Mouse (Mus musculus) lung, adult 2 months (tissue): Measurements from ENCODE around the gene Mob3b. TPM values are rescaled to one million over a fixed set of nuclear protein-coding genes. Genes with fewer than 3 reads are reported as not detected.

Source experiments
- DNase-seq: peaks from one replicate; pipeline ENCODE4 v3.0.0; 2022
- H3K4me1 ChIP-seq: fragments of 200-500 bp; 2 replicates; pipeline ENCODE4 v1.6.1; 2011; ENCODE audit warnings: low read length; ENCODE audit not compliant: control insufficient read depth, insufficient read depth
- H3K4me3 ChIP-seq: fragments of 200-500 bp; replicated peaks from 2 replicates; pipeline ENCODE3; 2011; ENCODE audit warnings: low read depth, mild to moderate bottlenecking, control low read depth, low read length; ENCODE audit errors: extremely low read depth
- CTCF ChIP-seq: fragments of 200-500 bp; IDR thresholded peaks from 2 replicates; pipeline ENCODE4 v1.5.1; 2011; ENCODE audit warnings: mild to moderate bottlenecking, low read length, control low read depth; ENCODE audit not compliant: insufficient read depth
- POLR2A ChIP-seq: fragments of 200-500 bp; IDR thresholded peaks from 2 replicates; pipeline ENCODE4 v1.6.1; 2011; ENCODE audit warnings: low read depth, mild to moderate bottlenecking, control low read depth, low read length, borderline replicate concordance; ENCODE audit errors: extremely low read depth
- WGBS: fragments of 180-500 bp; shearing (Covaris S2); methylation state at CpG from one replicate; pipeline ENCODE4 v1.1.7; 2018; 5-methylcytosine and 5-hydroxymethylcytosine counted together
- polyA plus RNA-seq: library from polyadenylated mRNA; depleted of rRNA; stranded (reverse); fragments of >200 nt; gene quantifications from 2 replicates; pipeline ENCODE4 v1.2.3, GENCODE M21; 2012

The Mob3b gene
- polyA plus RNA-seq, 1 experiment, result 10.4 TPM

- WGBS, result 87% methylated on average over 8 of the region's 8 CpGs
- Histone ChIP-seq H3K4me3 (no peak overlapping the region), H3K4me1 (no peaks in the 10 kb centered on the region; the same call in 1 of the 2 replicates)
- TF ChIP-seq CTCF (no peak), POLR2A (no peak)
- no peak for DNase-seq
Measured at GRCm38 (mm10) chr4:35120575-35120974, 36.7 kb downstream of the Mob3b start.

- Histone ChIP-seq H3K4me3 (no peak overlapping the region), H3K4me1 (no peaks in the 10 kb centered on the region; the same call in 1 of the 2 replicates)
- TF ChIP-seq CTCF (no peak), POLR2A (no peak)
- WGBS, result 37% methylated on average over 4 of the region's 4 CpGs
- no peak for DNase-seq
Measured at GRCm38 (mm10) chr4:35120159-35120558, 37.1 kb downstream of the Mob3b start.

GRCm38 (mm10) chr4:35118851-35119250 is 38.4 kb downstream of the Mob3b start:
- H3K4me1 ChIP-seq, result no peaks in the 10 kb centered on the region; the same call in 1 of the 2 replicates
- H3K4me3 ChIP-seq, result no peak overlapping the region
- 58% methylated on average over 2 of the region's 2 CpGs for WGBS
- DNase-seq, result no peak
- TF ChIP-seq CTCF, result no peak
- TF ChIP-seq POLR2A, result no peak

- 84% methylated on average over 3 of the region's 3 CpGs for WGBS
- H3K4me1 ChIP-seq, result peaks cover 2% of the 10 kb centered on the region; the same call in 1 of the 2 replicates
- no peak overlapping the region for H3K4me3 ChIP-seq
- TF ChIP-seq POLR2A (no peak), CTCF (no peak)
- DNase-seq, result no peak
Measured at GRCm38 (mm10) chr4:35117144-35117543, 40.1 kb downstream of the Mob3b start.

GRCm38 (mm10) chr4:35115933-35116332 is 41.4 kb downstream of the Mob3b start:
- TF ChIP-seq CTCF (no peak), POLR2A (no peak)
- DNase-seq, result no peak
- 71% methylated on average over 6 of the region's 6 CpGs for WGBS
- peaks cover 2% of the 10 kb centered on the region; the same call in 1 of the 2 replicates for H3K4me1 ChIP-seq
- no peak overlapping the region for H3K4me3 ChIP-seq

GRCm38 (mm10) chr4:35114950-35115349 is 42.3 kb downstream of the Mob3b start:
- Histone ChIP-seq H3K4me1 (peaks cover 2% of the 10 kb centered on the region; the same call in 1 of the 2 replicates), H3K4me3 (no peak overlapping the region)
- DNase-seq, result no peak
- WGBS, result 74% methylated on average over 2 of the region's 2 CpGs
- TF ChIP-seq POLR2A (no peak), CTCF (no peak)

GRCm38 (mm10) chr4:35113516-35114248 is 43.6 kb downstream of the Mob3b start:
- 61% methylated on average over 13 of the region's 13 CpGs for WGBS
- no peak for TF ChIP-seq CTCF
- no peak for TF ChIP-seq POLR2A
- Histone ChIP-seq H3K4me1 (peaks cover 2% of the 10 kb centered on the region; the same call in 1 of the 2 replicates), H3K4me3 (no peak overlapping the region)
- no peak for DNase-seq

- 67% methylated on average over 4 of the region's 4 CpGs for WGBS
- TF ChIP-seq CTCF (no peak), POLR2A (no peak)
- DNase-seq, result no peak
- H3K4me3 ChIP-seq, result no peak overlapping the region
- H3K4me1 ChIP-seq, result peaks cover 2% of the 10 kb centered on the region; the same call in 1 of the 2 replicates
Measured at GRCm38 (mm10) chr4:35112452-35112851, 44.8 kb downstream of the Mob3b start.

GRCm38 (mm10) chr4:35105115-35105773 is 52.0 kb downstream of the Mob3b start:
- TF ChIP-seq POLR2A, result no peak
- peaks cover 4% of the 10 kb centered on the region; the same call in 1 of the 2 replicates for H3K4me1 ChIP-seq
- DNase-seq, result no peak
- H3K4me3 ChIP-seq, result no peak overlapping the region
- 78% methylated on average over 14 of the region's 14 CpGs for WGBS
